In genomic region chr4:105770181-105770580, GRCm38 (mm10) we compare ENCODE assay signal across 26 mouse cellular contexts. TPM values are rescaled to one million over a fixed set of nuclear protein-coding genes. Genes with fewer than 3 reads are reported as not detected.
"Had no signal": no experiment of that assay in that cellular context is flagged by ENCODE, and none has a peak within 500 bp of the region (broad histone marks: within the 10 kb centered on the region; RNA-seq: fewer than 3 reads in every experiment).

No protein-coding gene starts in this region.

- DNase-seq: liver, postnatal 0 days; lung, adult 2 months; lung, postnatal 14 days; lung, postnatal 36 days; right cerebral cortex, postnatal 25 days; right cerebral cortex, postnatal 4 days; spleen, adult 18-20 months; thymus, adult 18-20 months; thymus, postnatal 14 days; thymus, postnatal 36 days had no signal

RNA-seq across cellular contexts. Expression of gene Gm12728, which starts 19.5 kb away (rescaled TPM):
- total RNA-seq: megakaryocyte progenitor cell, adult 5-6 weeks; midbrain, postnatal 0 days; monocyte, adult 5-6 weeks; neutrophil, adult 5-6 weeks had no signal
- polyA plus RNA-seq: liver, postnatal 0 days; lung, adult 2 months; lung, embryonic 15.5 days; lung, postnatal 0 days; macrophage; midbrain, embryonic 11.5 days; midbrain, embryonic 13.5 days; midbrain, embryonic 15.5 days; neural tube, embryonic 12.5 days; neural tube, embryonic 14.5 days; small intestine, adult 2 months; stomach, embryonic 14.5 days; stomach, embryonic 16.5 days; thymus, postnatal 0 days had no signal
